Mouse (Mus musculus) embryonic stem cell, embryonic (primary cell): Measurements from ENCODE around the gene Sprr2e.

ENCODE experiments used
- CTCF ChIA-PET, 4 experiments: fragments of 300-600 bp in 2 of 4; fragments of 350-600 bp in 2 of 4; sonication (Branson Sonifier 250); formaldehyde crosslinking; loops; one replicate each; lab custom pipeline; 2022; ENCODE audit warnings: inconsistent platforms in 2 of 4; lab: Charles Lee
- POLR2A ChIA-PET, 4 experiments: fragments of 300-600 bp in 2 of 4; fragments of 350-600 bp in 2 of 4; sonication (Branson Sonifier 250); formaldehyde crosslinking; loops; one replicate each; lab custom pipeline; 2022; ENCODE audit warnings: antibody characterized with exemption in 4 of 4, inconsistent platforms in 1 of 4; lab: Charles Lee

Gene Sprr2e

GRCm38 (mm10) chr3:92351843-92352242 is at the start of gene Sprr2e:
Gene Sprr2e (plus strand): TSS chr3:92352143.
- ChIA-PET POLR2A (no interaction called here), CTCF (no interaction called here)

GRCm38 (mm10) chr3:92307406-92307805 is 44.5 kb upstream of the Sprr2e start:
- CTCF ChIA-PET = no interaction called here
- POLR2A ChIA-PET = no interaction called here

DNA sequence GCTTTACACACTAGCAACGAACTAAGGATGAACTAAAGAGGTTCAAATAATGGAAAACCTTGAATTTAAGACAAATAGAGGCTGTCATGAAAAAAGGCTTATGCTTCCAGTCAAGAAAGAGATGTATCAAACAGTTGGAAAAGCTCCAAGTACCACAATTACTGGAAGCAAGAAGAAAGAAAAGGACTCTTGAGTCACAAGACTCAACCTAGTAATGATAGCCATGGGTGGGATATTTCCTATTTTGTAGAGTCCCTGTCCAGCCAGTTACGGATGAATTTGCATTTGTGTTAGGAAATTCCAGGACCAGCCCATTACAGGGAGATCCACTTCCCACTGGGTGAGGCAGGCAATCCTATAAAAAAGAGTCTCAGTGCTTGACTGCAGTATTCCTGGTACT is 35.6 kb upstream of the Sprr2e start, which contains the start of gene Sprr2b:
Sprr2b (plus strand) TSS at position 301 of the 400 bp plus-strand sequence.
- CTCF ChIA-PET = no interaction called here
- POLR2A ChIA-PET = no interaction called here

- POLR2A ChIA-PET = no interaction called here
- CTCF ChIA-PET = no interaction called here
These were observed 34.6 kb upstream of the Sprr2e start for GRCm38 (mm10) chr3:92317384-92317783.

- ChIA-PET POLR2A (no interaction called here), CTCF (no interaction called here)
These were observed 15.7 kb upstream of the Sprr2e start for GRCm38 (mm10) chr3:92336278-92336677.

DNA sequence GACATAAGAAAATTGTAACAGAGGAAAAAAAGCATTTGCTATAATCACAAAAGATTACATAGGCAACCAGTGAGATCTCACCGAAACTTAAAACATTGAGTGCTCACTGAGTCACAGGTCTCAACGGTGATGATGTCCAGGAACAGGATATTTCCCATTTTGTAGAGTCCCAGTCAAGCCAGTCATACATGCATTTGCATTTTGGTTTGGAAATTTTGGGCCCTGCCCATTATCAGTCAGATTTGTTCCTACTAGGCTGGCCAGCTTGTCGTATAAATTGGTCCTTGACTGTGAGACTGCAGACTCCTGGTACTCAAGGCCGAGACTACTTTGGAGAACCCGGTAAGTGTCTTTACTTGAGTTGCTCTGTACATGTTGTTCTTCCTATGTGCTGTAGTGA is 13.1 kb upstream of the Sprr2e start, which contains the start of gene Sprr2d:
Sprr2d (plus strand) TSS at position 301 of the 400 bp plus-strand sequence.
- POLR2A ChIA-PET = no interaction called here
- CTCF ChIA-PET = no interaction called here

DNA sequence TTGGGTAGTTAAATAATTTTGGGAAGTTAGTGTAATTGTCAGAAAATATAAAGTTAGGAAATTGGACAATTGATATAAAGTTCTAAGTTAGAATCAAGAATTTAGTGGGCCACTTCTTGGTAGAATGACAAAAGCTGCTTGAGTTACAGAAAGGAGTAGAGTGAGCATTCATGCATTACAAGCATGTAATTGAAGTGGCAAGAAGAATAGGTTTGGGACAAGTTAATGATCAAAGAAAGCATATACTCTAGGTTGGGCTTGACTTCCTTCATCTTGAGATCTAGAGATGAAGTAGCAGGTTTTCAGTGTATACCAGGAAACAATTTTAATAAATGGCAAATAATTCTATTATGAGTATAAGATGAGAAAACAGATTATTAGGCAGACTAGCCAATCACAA is 9.7 kb downstream of the Sprr2e start:
- CTCF ChIA-PET = no interaction called here
- POLR2A ChIA-PET = no interaction called here

DNA sequence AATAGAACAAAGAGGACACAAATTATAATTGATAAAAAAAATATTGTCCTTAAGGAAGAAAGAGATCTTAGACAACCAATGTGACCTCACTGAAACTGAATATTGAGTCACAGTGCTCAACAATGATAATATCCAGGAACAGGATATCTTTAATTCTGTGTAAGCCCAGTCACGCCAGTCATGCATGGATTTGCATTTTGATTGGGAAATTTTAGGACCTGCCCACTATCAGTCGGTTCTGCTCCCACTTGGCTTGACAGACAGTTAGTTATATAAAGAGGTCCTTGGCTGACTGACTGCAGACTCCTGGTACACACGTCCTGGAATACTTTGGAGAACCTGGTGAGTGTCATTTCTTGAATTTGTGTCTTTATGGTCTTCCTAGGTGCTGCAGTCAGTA is 12.9 kb downstream of the Sprr2e start, which contains the start of gene Sprr2f:
Sprr2f (plus strand) TSS at position 301 of the 400 bp plus-strand sequence.
- POLR2A ChIA-PET = no interaction called here
- CTCF ChIA-PET = no interaction called here

- POLR2A ChIA-PET = no interaction called here
- CTCF ChIA-PET = no interaction called here
These were observed 21.7 kb downstream of the Sprr2e start for GRCm38 (mm10) chr3:92373613-92374012.

- ChIA-PET POLR2A (no interaction called here), CTCF (no interaction called here)
These were observed 33.4 kb downstream of the Sprr2e start, which contains the start of gene Sprr2h for GRCm38 (mm10) chr3:92385385-92385784. Gene Sprr2h (plus strand): TSS chr3:92385685.

DNA sequence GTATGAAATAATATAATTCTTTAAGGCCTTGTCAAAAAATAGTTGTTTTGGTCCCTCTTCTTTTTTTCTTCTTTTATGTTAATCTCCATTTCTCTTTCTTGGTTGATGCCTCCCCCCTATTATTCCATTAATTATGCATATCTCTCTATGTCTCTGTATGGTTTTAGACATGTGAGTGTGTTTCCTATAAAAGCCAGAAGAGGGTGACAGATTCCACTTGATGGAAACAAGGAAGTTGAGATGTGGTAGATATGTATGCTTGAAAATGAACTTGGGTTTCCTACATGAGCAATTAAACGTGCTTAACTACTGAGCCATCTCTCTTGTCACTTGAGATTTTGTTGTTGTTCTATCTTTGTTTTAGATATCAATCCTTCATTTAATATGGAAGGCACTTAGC is 42.4 kb downstream of the Sprr2e start:
- POLR2A ChIA-PET = no interaction called here
- CTCF ChIA-PET = no interaction called here
